Mouse (Mus musculus) midbrain, embryonic 11.5 days (tissue): Measurements from ENCODE around the gene Fam214b. TPM values are rescaled to one million over a fixed set of nuclear protein-coding genes. Genes with fewer than 3 reads are reported as not detected.
"Not testable (repeated sequence)": the region's sequence is repeated elsewhere in the genome, so short reads cannot be mapped to it uniquely, and the experiment has no call there.

Source experiments
- ATAC-seq: fragments of 200-750 bp; cut with Nextera tagmentation; 2 replicates; pipeline ENCODE4 v1.8.0; 2017; ENCODE audit warnings: moderate TSS enrichment, moderate library complexity; ENCODE audit not compliant: low FRiP score
- DNase-seq: peaks from one replicate; pipeline ENCODE4 v3.0.0; 2015; ENCODE audit warnings: low spot score; ENCODE audit errors: missing footprints
- H3K27ac ChIP-seq: fragments of 300-500 bp; sonication (generic); 2 replicates; pipeline ENCODE4 v1.5.1; 2014; ENCODE audit warnings: low read depth, low read length
- H3K27me3 ChIP-seq: fragments of 300-500 bp; sonication (generic); 2 replicates; pipeline ENCODE4 v1.6.1; 2014; ENCODE audit warnings: mild to moderate bottlenecking, low read length, moderate library complexity, mixed read lengths; ENCODE audit not compliant: control insufficient read depth, insufficient read depth
- H3K36me3 ChIP-seq: fragments of 300-500 bp; sonication (generic); 2 replicates; pipeline ENCODE4 v1.6.1; 2014; ENCODE audit warnings: mild to moderate bottlenecking, low read length, moderate library complexity, mixed read lengths; ENCODE audit not compliant: control insufficient read depth, insufficient read depth
- H3K4me1 ChIP-seq: fragments of 300-500 bp; sonication (generic); 2 replicates; pipeline ENCODE4 v1.6.1; 2014; ENCODE audit warnings: low read length; ENCODE audit not compliant: control insufficient read depth, insufficient read depth
- H3K4me2 ChIP-seq: fragments of 300-500 bp; sonication (generic); 2 replicates; pipeline ENCODE4 v1.6.1; 2014; ENCODE audit warnings: mild to moderate bottlenecking, moderate library complexity
- H3K4me3 ChIP-seq: fragments of 300-500 bp; sonication (generic); 2 replicates; pipeline ENCODE4 v1.5.1; 2014; ENCODE audit warnings: low read depth, low read length
- H3K9ac ChIP-seq: fragments of 300-500 bp; sonication (generic); 2 replicates; pipeline ENCODE4 v1.6.1; 2014; ENCODE audit warnings: low read length
- H3K9me3 ChIP-seq: fragments of 300-500 bp; sonication (generic); 2 replicates; pipeline ENCODE4 v1.6.1; 2016; ENCODE audit warnings: low read length; ENCODE audit not compliant: control insufficient read depth
- WGBS: fragments of 180-500 bp; shearing (Covaris S2); extraction: QIAGEN DNeasy Blood & Tissue Kit; methylation state at CpG from one replicate; pipeline ENCODE4 v1.1.7; 2014; 5-methylcytosine and 5-hydroxymethylcytosine counted together
- polyA plus RNA-seq: library from polyadenylated mRNA; unstranded; fragments of >200 nt; fragmentation: Nextera tagmentation; extraction: Ambion mirVana; gene quantifications from 2 replicates; pipeline ENCODE4 v1.2.1, GENCODE M21; 2014

Fam214b gene
- polyA plus RNA-seq, 1 experiment from 2014 or later, result 24.4 TPM

DNA sequence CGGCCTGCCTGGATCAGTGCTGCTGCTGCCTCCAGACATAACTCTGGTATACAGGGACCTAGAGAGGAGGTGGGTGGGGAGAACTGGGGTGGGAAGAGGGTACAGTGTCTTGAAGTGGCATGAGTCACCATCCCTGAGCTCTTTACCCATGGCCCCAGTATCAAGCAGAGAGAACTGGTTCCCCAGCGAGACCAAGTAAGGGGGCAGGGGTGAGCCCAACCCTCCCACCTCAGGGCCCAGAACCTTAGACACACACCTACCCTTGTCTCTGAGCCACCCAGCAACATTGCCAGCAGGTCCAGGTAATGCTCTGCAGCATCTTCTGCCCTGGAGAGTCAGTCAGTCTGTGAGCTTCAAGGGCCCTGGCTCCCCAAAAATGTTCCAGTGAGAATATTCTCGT lies 41.1 kb downstream of the Fam214b start:
- Histone ChIP-seq H3K9ac (no peak overlapping the region), H3K27ac (no peak overlapping the region), H3K9me3 (no peaks in the 10 kb centered on the region), H3K27me3 (no peaks in the 10 kb centered on the region), H3K4me2 (no peak overlapping the region), H3K4me1 (peaks cover 3% of the 10 kb centered on the region), H3K4me3 (no peak overlapping the region), H3K36me3 (no peaks in the 10 kb centered on the region)
- ATAC-seq, result no peak
- WGBS, result 96% methylated on average over 3 of the region's 3 CpGs
- no peak for DNase-seq

GRCm38 (mm10) chr4:43002756-43003439 lies 43.1 kb downstream of the Fam214b start:
- no peak overlapping the region for H3K9ac ChIP-seq
- DNase-seq, result no peak
- WGBS, result 80% methylated on average over 12 of the region's 12 CpGs
- H3K27ac ChIP-seq, result no peak overlapping the region
- no peaks in the 10 kb centered on the region for H3K36me3 ChIP-seq
- H3K27me3 ChIP-seq, result no peaks in the 10 kb centered on the region
- ATAC-seq, result no peak
- peaks cover 11% of the 10 kb centered on the region for H3K4me1 ChIP-seq
- no peaks in the 10 kb centered on the region for H3K9me3 ChIP-seq
- H3K4me3 ChIP-seq, result no peak overlapping the region
- H3K4me2 ChIP-seq, result no peak overlapping the region

- H3K4me1 ChIP-seq, result peaks cover 16% of the 10 kb centered on the region
- H3K27ac ChIP-seq, result peak overlapping the region; percentile 91
- no peak for DNase-seq
- WGBS, result 84% methylated on average over 2 of the region's 2 CpGs
- no peak for ATAC-seq
- H3K36me3 ChIP-seq, result no peaks in the 10 kb centered on the region
- no peaks in the 10 kb centered on the region for H3K27me3 ChIP-seq
- no peaks in the 10 kb centered on the region for H3K9me3 ChIP-seq
- no peak overlapping the region for H3K9ac ChIP-seq
- no peak overlapping the region for H3K4me2 ChIP-seq
- H3K4me3 ChIP-seq, result no peak overlapping the region
Measured at GRCm38 (mm10) chr4:43001272-43001671, 44.7 kb downstream of the Fam214b start.

DNA sequence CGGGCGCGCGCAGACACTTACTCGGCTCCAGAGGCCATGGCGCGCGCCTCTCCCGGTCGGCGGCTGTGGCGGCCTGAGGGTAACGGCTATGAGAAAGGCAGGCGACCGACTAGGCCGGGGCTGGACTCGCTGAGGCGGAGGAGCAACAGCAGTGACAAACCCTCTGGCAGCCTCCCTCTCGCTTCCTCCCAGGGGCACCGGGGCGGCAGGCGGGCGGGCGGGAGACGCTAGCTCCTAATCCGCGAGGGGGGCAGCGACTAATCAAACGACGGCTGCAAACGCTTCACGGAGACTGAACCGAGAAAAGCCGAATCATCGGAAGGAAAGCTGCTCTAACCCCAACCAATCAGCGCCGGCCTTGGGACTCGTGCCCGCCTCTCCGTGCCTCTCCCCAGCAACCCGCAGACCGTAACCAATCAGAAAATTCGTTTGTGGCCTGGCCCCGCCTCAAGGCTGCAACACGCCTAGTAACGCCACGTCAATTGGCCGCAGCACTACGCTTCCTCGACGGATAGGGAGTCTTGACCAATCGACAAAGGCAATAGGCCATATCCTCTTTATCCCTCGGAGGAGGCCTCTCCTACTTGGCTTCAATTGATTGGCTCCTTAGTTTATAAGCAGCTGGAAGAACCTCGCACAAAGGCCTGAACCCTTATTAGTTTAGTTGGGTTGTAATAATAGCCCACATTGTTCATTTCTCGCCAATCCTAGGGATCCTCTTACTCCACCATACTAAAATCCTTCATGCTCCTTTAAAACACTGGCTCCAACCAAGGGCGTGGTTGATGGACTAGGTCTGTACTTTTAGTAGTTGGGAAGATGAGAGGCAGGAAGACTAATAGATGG lies 45.7 kb downstream of the Fam214b start, which contains the start of gene Vcp:
Gene Vcp, minus strand, starts transcription at position 367 of the 846 bp plus-strand sequence.
- H3K36me3 ChIP-seq, H3K9me3 ChIP-seq, H3K27me3 ChIP-seq: not testable (repeated sequence)
- peak; percentile 98 for ATAC-seq
- Histone ChIP-seq H3K9ac (peak within 1 kb of the TSS; percentile 94), H3K4me3 (peak within 1 kb of the TSS; percentile 93), H3K4me2 (peak within 1 kb of the TSS; percentile 93), H3K4me1 (peaks cover 16% of the 10 kb centered on the region), H3K27ac (peak within 1 kb of the TSS; percentile 99)
- under 1% methylated on average over 46 of the region's 56 CpGs for WGBS
- DNase-seq, result peak; percentile 99

GRCm38 (mm10) chr4:42999451-43000140 lies 46.4 kb downstream of the Fam214b start:
- ATAC-seq, result peak; percentile 83
- peaks cover 5% of the 10 kb centered on the region; the same call in 1 of the 2 replicates for H3K36me3 ChIP-seq
- under 1% methylated on average over 51 of the region's 51 CpGs for WGBS

GRCm38 (mm10) chr4:42998022-42998421 lies 48.0 kb downstream of the Fam214b start:
- Histone ChIP-seq H3K27ac (no peak overlapping the region), H3K9ac (peak overlapping the region; percentile 94), H3K9me3 (no peaks in the 10 kb centered on the region), H3K36me3 (peaks cover 15% of the 10 kb centered on the region), H3K4me1 (peaks cover 16% of the 10 kb centered on the region), H3K4me3 (peak overlapping the region; percentile 93), H3K4me2 (peak overlapping the region; percentile 93), H3K27me3 (no peaks in the 10 kb centered on the region)
- ATAC-seq, result no peak
- 74% methylated on average over 2 of the region's 2 CpGs for WGBS
- no peak for DNase-seq

More at GRCm38 (mm10) chr4:42999451-43000140, 46.4 kb downstream of the Fam214b start:
- no peaks in the 10 kb centered on the region for H3K9me3 ChIP-seq
- peak overlapping the region; percentile 93 for H3K4me3 ChIP-seq
- H3K9ac ChIP-seq, result peak overlapping the region; percentile 94
- H3K27ac ChIP-seq, result peak overlapping the region; percentile 99
- peak; percentile 97 for DNase-seq
- no peaks in the 10 kb centered on the region for H3K27me3 ChIP-seq
- H3K4me1 ChIP-seq, result peaks cover 16% of the 10 kb centered on the region
- H3K4me2 ChIP-seq, result peak overlapping the region; percentile 93

- ATAC-seq, result no peak
- Histone ChIP-seq H3K36me3 (peaks cover 50% of the 10 kb centered on the region), H3K4me2 (no peak overlapping the region), H3K27me3 (no peaks in the 10 kb centered on the region), H3K27ac (no peak overlapping the region), H3K9ac (no peak overlapping the region), H3K4me1 (no peaks in the 10 kb centered on the region), H3K4me3 (no peak overlapping the region), H3K9me3 (no peaks in the 10 kb centered on the region)
- DNase-seq, result no peak
- WGBS, result 76% methylated on average over 1 of the region's 1 CpGs
Measured at GRCm38 (mm10) chr4:42988296-42988695, 57.7 kb downstream of the Fam214b start.
